Mouse (Mus musculus) neural tube, embryonic 13.5 days (tissue): ENCODE measurements around the gene Hbq1a. TPM values are rescaled to one million over a fixed set of nuclear protein-coding genes. Genes with fewer than 3 reads are reported as not detected.

Experiments
- polyA plus RNA-seq: library from polyadenylated mRNA; unstranded; fragments of >200 nt; fragmentation: Nextera tagmentation; extraction: Ambion mirVana; gene quantifications from 2 replicates; pipeline ENCODE4 v1.2.1, GENCODE M21; 2015

Gene Hbq1a
- polyA plus RNA-seq, 1 experiment from 2014 or later: 1.4 TPM

Other genes with a start within 250 kb of the Hbq1a start
- gene Il9r, start 99.8 kb upstream of the Hbq1a start, polyA plus RNA-seq: not detected in 2 replicates
- 45.7 and 46.8 TPM in 2 replicates for gene Snrnp25, start 94.7 kb upstream of the Hbq1a start, polyA plus RNA-seq
- gene Rhbdf1, start 77.8 kb upstream of the Hbq1a start, polyA plus RNA-seq: 28.9 and 30.4 TPM in 2 replicates
- gene Mpg, start 73.6 kb upstream of the Hbq1a start, polyA plus RNA-seq: 35.8 and 36.6 TPM in 2 replicates
- gene Nprl3, start 32.4 kb upstream of the Hbq1a start, polyA plus RNA-seq: 39.8 and 42.8 TPM in 2 replicates
- gene Hba-x, start 23.7 kb upstream of the Hbq1a start, polyA plus RNA-seq: 319 and 454 TPM in 2 replicates
- 2,421 and 2,557 TPM in 2 replicates for gene Hba-a1, start 16.6 kb upstream of the Hbq1a start, polyA plus RNA-seq
- gene Hbq1b, start 13.1 kb upstream of the Hbq1a start, polyA plus RNA-seq: 2.0 and 3.0 TPM in 2 replicates
- gene Hba-a2, start 3.6 kb upstream of the Hbq1a start, polyA plus RNA-seq: 5,548 and 5,687 TPM in 2 replicates
- 20.0 and 20.2 TPM in 2 replicates for gene Sh3pxd2b, start 47.8 kb downstream of the Hbq1a start, polyA plus RNA-seq
- 46.8 and 54.8 TPM in 2 replicates for gene Ubtd2, start 155.3 kb downstream of the Hbq1a start, polyA plus RNA-seq
- gene Efcab9, start 232.0 kb downstream of the Hbq1a start, polyA plus RNA-seq: 0.36 TPM in 1 of 2 replicates, not detected in the other
- gene Stk10, start 233.2 kb downstream of the Hbq1a start, polyA plus RNA-seq: 2.5 and 2.6 TPM in 2 replicates